Mouse (Mus musculus) cerebellum, adult 11 months (tissue): ENCODE data around the gene Nlrp9a.
"Not testable (repeated sequence)": the region's sequence is repeated elsewhere in the genome, so short reads cannot be mapped to it uniquely, and the experiment has no call there.

ENCODE experiments used
- DNase-seq: peaks from one replicate; pipeline ENCODE4 v3.0.0; 2022

Gene Nlrp9a

GRCm38 (mm10) chr7:26534723-26535122 is at the start of gene Nlrp9a:
Nlrp9a (plus strand) TSS chr7:26535023.
- not testable (repeated sequence) for DNase-seq

- DNase-seq = not testable (repeated sequence)
Observed at GRCm38 (mm10) chr7:26489514-26489913, 45.3 kb upstream of the Nlrp9a start.

- no peak for DNase-seq
Observed at GRCm38 (mm10) chr7:26589077-26589476, 54.3 kb downstream of the Nlrp9a start.

GRCm38 (mm10) chr7:26589774-26590173 is 55.0 kb downstream of the Nlrp9a start:
- no peak for DNase-seq

- DNase-seq = not testable (repeated sequence)
Observed at GRCm38 (mm10) chr7:26618364-26618763, 83.5 kb downstream of the Nlrp9a start, which contains the start of gene Vmn1r185. Vmn1r185 (minus strand) TSS chr7:26618464.
